ENCODE assay signal across 9 mouse cellular contexts in the genomic region with DNA sequence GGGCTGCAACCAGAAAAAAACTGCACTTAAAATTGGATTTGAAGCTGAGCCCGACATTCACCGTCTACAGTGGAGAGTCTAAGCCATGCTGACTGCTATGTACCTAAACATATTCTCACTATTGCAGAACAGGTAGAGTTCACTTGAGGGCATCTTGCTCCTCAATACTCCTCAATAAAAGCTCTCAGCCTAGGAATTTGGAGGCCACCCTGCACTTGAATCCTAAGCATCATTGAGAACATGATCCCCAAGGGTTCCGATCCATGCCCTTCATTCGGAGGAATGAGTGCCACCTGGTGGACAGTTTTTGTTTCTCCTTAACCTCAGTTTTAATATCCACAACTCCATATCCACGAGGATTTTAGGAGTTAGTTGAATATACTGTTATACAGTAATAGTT. TPM values are rescaled to one million over a fixed set of nuclear protein-coding genes. Genes with fewer than 3 reads are reported as not detected.
A peak's percentile ranks its signal among the peaks of the same experiment; 100 is the strongest.
DNase-seq lines count a peak whose midpoint lies in the region; ATAC-seq and TF ChIP-seq lines count a peak whose summit lies in the region.
"Had no signal": no experiment of that assay in that cellular context is flagged by ENCODE, and none has a peak within 500 bp of the region (broad histone marks: within the 10 kb centered on the region; RNA-seq: fewer than 3 reads in every experiment).

No protein-coding gene starts in this region.

- no peaks in the 10 kb centered on the region for H3K79me2 ChIP-seq in CH12.LX (replicated peaks; ENCODE audit: control insufficient read depth, extremely low read depth, insufficient read depth, poor library complexity, severe bottlenecking)

- H3K4me2 ChIP-seq in heart, embryonic 11.5 days = no peak overlapping the region
- H3K4me2 ChIP-seq in CH12.LX (ENCODE audit: insufficient read depth, low read depth, poor library complexity, severe bottlenecking) = no peak overlapping the region
- H3K4me2 ChIP-seq in forebrain, postnatal 0 days (ENCODE audit: low read depth) = no peak overlapping the region
- no peak overlapping the region for H3K4me2 ChIP-seq in midbrain, embryonic 12.5 days (replicated peaks)
- H3K4me2 ChIP-seq: limb, embryonic 13.5 days had no signal

- no peak overlapping the region for H3K4me3 ChIP-seq in heart, embryonic 11.5 days (ENCODE audit: low read depth, low read length)
- H3K4me3 ChIP-seq in CH12.LX (replicated peaks in 1 of 3; ENCODE audit: low read depth in 2 of 3, low read length in 2 of 3, poor library complexity in 1 of 3) = no peak overlapping the region
- H3K4me3 ChIP-seq in forebrain, postnatal 0 days (ENCODE audit: low read depth, low read length) = no peak overlapping the region
- H3K4me3 ChIP-seq in midbrain, embryonic 12.5 days = no peak overlapping the region
- H3K4me3 ChIP-seq: limb, embryonic 13.5 days had no signal

- TF ChIP-seq POLR2A in CH12.LX (IDR thresholded peaks at IDR 0.05; ENCODE audit: low read depth, low read length) = no peak

- no peak overlapping the region for H3K9ac ChIP-seq in heart, embryonic 11.5 days (ENCODE audit: low read depth, low read length)
- H3K9ac ChIP-seq in CH12.LX (ENCODE audit: insufficient read depth, low read depth) = no peak overlapping the region
- H3K9ac ChIP-seq in forebrain, postnatal 0 days = no peak overlapping the region
- no peak overlapping the region for H3K9ac ChIP-seq in midbrain, embryonic 12.5 days (replicated peaks)
- H3K9ac ChIP-seq: limb, embryonic 13.5 days had no signal

- 43% methylated on average over 5 of the region's 5 CpGs for WGBS in heart, embryonic 11.5 days (ENCODE audit: insufficient replicate concordance)
- WGBS in forebrain, postnatal 0 days = 42% methylated on average over 5 of the region's 5 CpGs
- WGBS in midbrain, embryonic 12.5 days = 46% methylated on average over 5 of the region's 5 CpGs

- dilution Hi-C loops in CH12.LX (cut with MboI; ENCODE audit: extremely low pct_ligation_motif_present, extremely low pct_unique_long_range_greater_than_20kb, low sequenced_read_pairs) = no loop called here

- no peak for TF ChIP-seq EP300 in CH12.LX (IDR thresholded peaks at IDR 0.05; ENCODE audit: low read length)

- H3K4me1 ChIP-seq in heart, embryonic 11.5 days (ENCODE audit: control insufficient read depth, insufficient read depth, low read length) = no peaks in the 10 kb centered on the region
- H3K4me1 ChIP-seq in CH12.LX (ENCODE audit: control insufficient read depth in 1 of 2, insufficient read depth in 2 of 2) = no peaks in the 10 kb centered on the region
- H3K4me1 ChIP-seq in forebrain, postnatal 0 days (ENCODE audit: insufficient read depth) = no peaks in the 10 kb centered on the region
- no peaks in the 10 kb centered on the region for H3K4me1 ChIP-seq in midbrain, embryonic 12.5 days
- H3K4me1 ChIP-seq: limb, embryonic 13.5 days had no signal

- peak; percentile 38 for DNase-seq in heart, adult 8-10 months (ENCODE audit: low spot score)
- peak; percentile 59 for DNase-seq in CH12.LX (ENCODE audit: extremely low read depth)
- DNase-seq in brain, embryonic 18.5 days (ENCODE audit: low read depth, low spot score) = peak; percentile 18
- peak; percentile 79 for DNase-seq in forebrain, postnatal 0 days
- peak; percentile 24 for DNase-seq in layer of hippocampus, adult 9-10 months (ENCODE audit: low spot score)
- no peak for DNase-seq in c-Kit-positive CD71-positive TER-119-positive erythroid progenitor cells, embryonic 14.5 days (ENCODE audit: low spot score)

- H3K27ac ChIP-seq in heart, embryonic 11.5 days (ENCODE audit: low read depth, low read length) = no peak overlapping the region
- H3K27ac ChIP-seq in CH12.LX (ENCODE audit: insufficient read depth, low read depth) = no peak overlapping the region
- H3K27ac ChIP-seq in forebrain, postnatal 0 days (ENCODE audit: low read depth, low read length) = no peak overlapping the region
- no peak overlapping the region for H3K27ac ChIP-seq in midbrain, embryonic 12.5 days (replicated peaks)
- H3K27ac ChIP-seq: limb, embryonic 13.5 days had no signal

- peak; percentile 34 to 81; a peak in 2 of 4 replicates for TF ChIP-seq CTCF in CH12.LX (conservative IDR thresholded peaks at IDR 0.05 in 1 of 2, IDR thresholded peaks at IDR 0.05 in 1 of 2; ENCODE audit: low read depth in 2 of 2, low read length in 2 of 2)
- peak; percentile 77 for TF ChIP-seq CTCF in forebrain, postnatal 0 days (IDR thresholded peaks at IDR 0.05; ENCODE audit: low read depth)

- in situ Hi-C loops in CH12.LX (cut with MboI; ENCODE audit: low pct_ligation_motif_present, low pct_unique_long_range_greater_than_20kb, low sequenced_read_pairs) = loop anchor here (5.0 to 10.0 kb wide), 2 partner anchors 100 to 312 kb away; no protein-coding TSS in a partner anchor

- no peak for ATAC-seq in heart, embryonic 11.5 days (replicated peaks; ENCODE audit: insufficient number of reproducible peaks, low FRiP score, low TSS enrichment)
- ATAC-seq in forebrain, postnatal 0 days = peak; percentile 64
- peak; percentile 38; the same call in 1 of the 2 replicates for ATAC-seq in midbrain, embryonic 12.5 days (ENCODE audit: low FRiP score, low read depth)

- no peaks in the 10 kb centered on the region for H3K36me3 ChIP-seq in heart, embryonic 11.5 days (ENCODE audit: control insufficient read depth, insufficient read depth, low read length)
- H3K36me3 ChIP-seq in CH12.LX (replicated peaks in 1 of 2; ENCODE audit: control insufficient read depth in 1 of 2, insufficient read depth in 1 of 2, low read length in 1 of 2) = no peaks in the 10 kb centered on the region
- H3K36me3 ChIP-seq in forebrain, postnatal 0 days (ENCODE audit: insufficient read depth) = no peaks in the 10 kb centered on the region
- no peaks in the 10 kb centered on the region for H3K36me3 ChIP-seq in midbrain, embryonic 12.5 days
- H3K36me3 ChIP-seq: limb, embryonic 13.5 days had no signal

- no peaks in the 10 kb centered on the region for H3K9me3 ChIP-seq in heart, embryonic 11.5 days (replicated peaks; ENCODE audit: control insufficient read depth, low read length)
- peaks cover 4% of the 10 kb centered on the region for H3K9me3 ChIP-seq in CH12.LX (replicated peaks; ENCODE audit: low read length)
- no peaks in the 10 kb centered on the region for H3K9me3 ChIP-seq in forebrain, postnatal 0 days (ENCODE audit: low read length)
- H3K9me3 ChIP-seq in midbrain, embryonic 12.5 days = no peaks in the 10 kb centered on the region
- H3K9me3 ChIP-seq: limb, embryonic 13.5 days had no signal

- peak; percentile 87 for TF ChIP-seq RAD21 in CH12.LX (IDR thresholded peaks at IDR 0.05; ENCODE audit: low read depth, low read length)

- no peaks in the 10 kb centered on the region for H3K27me3 ChIP-seq in heart, embryonic 11.5 days (ENCODE audit: control insufficient read depth, insufficient read depth, low read length)
- H3K27me3 ChIP-seq in CH12.LX (replicated peaks) = no peaks in the 10 kb centered on the region
- no peaks in the 10 kb centered on the region for H3K27me3 ChIP-seq in forebrain, postnatal 0 days (ENCODE audit: insufficient read depth, low read length)
- no peaks in the 10 kb centered on the region for H3K27me3 ChIP-seq in midbrain, embryonic 12.5 days

TF ChIP-seq in CH12.LX, 34 proteins besides CTCF, POLR2A, EP300 and RAD21:
- no peak for TF ChIP-seq HCFC1 (IDR thresholded peaks at IDR 0.05; ENCODE audit: low read depth, low read length)
- TF ChIP-seq JUND (conservative IDR thresholded peaks at IDR 0.05; ENCODE audit: low read depth, low read length) = no peak
- TF ChIP-seq ZC3H11A (IDR thresholded peaks at IDR 0.05; ENCODE audit: low read depth, low read length) = peak; percentile 72; the same call in 1 of the 2 replicates
- no peak for TF ChIP-seq E2F4 (IDR thresholded peaks at IDR 0.05; ENCODE audit: insufficient replicate concordance, low read depth, low read length)
- no peak for TF ChIP-seq MAFK (IDR thresholded peaks at IDR 0.05; ENCODE audit: insufficient replicate concordance, low read length)
- no peak for TF ChIP-seq MXI1 (IDR thresholded peaks at IDR 0.05; ENCODE audit: low read depth, low read length)
- TF ChIP-seq CHD2 (IDR thresholded peaks at IDR 0.05; ENCODE audit: low read length) = no peak
- TF ChIP-seq ELF1 (IDR thresholded peaks at IDR 0.05; ENCODE audit: low read depth, low read length) = no peak
- TF ChIP-seq SMC3 (IDR thresholded peaks at IDR 0.05; ENCODE audit: low read depth, low read length) = peak; percentile 87
- TF ChIP-seq MAZ (IDR thresholded peaks at IDR 0.05; ENCODE audit: low read depth, low read length) = no peak
- TF ChIP-seq GABPA (IDR thresholded peaks at IDR 0.05; ENCODE audit: insufficient replicate concordance, low read depth, low read length) = no peak

RNA-seq across cellular contexts. Expression of gene Myo1b, which starts 28.9 kb away (rescaled TPM):
- 10 to 100 TPM; 20.4 to 24.5 (median 20.7) TPM for total RNA-seq in heart, adult 8-10 months (2022)
- polyA plus RNA-seq in heart, embryonic 11.5 days (2014; fragmentation: Nextera tagmentation; extraction: Ambion mirVana) = 39.1 and 51.8 TPM in 2 replicates
- total RNA-seq in CH12.LX (2012; rRNA removed) (not detected in 2 replicates), CH12.LX (2014; rRNA removed) (0.07 and 0.47 TPM in 2 replicates)
- 0.07 TPM in 1 of 2 replicates, not detected in the other for polyA plus RNA-seq in CH12.LX (2012; ENCODE audit: insufficient read length, low read depth)
- total RNA-seq in forebrain, postnatal 0 days (2014; rRNA removed) = 44.4 and 53.0 TPM in 2 replicates
- polyA plus RNA-seq in forebrain, postnatal 0 days (2015; fragmentation: Nextera tagmentation; extraction: Ambion mirVana) = 37.0 and 47.4 TPM in 2 replicates
- 111 and 115 TPM in 2 replicates for polyA plus RNA-seq in midbrain, embryonic 12.5 days (2016; fragmentation: Nextera tagmentation; extraction: Ambion mirVana)

RNA-seq across cellular contexts. Expression of gene Stat4, which starts 42.2 kb away (rescaled TPM):
- total RNA-seq in heart, adult 8-10 months (2022) = under 1 TPM in 2 of 4 experiments, not detected in 2; 0.28 to 0.35 TPM
- polyA plus RNA-seq in heart, embryonic 11.5 days (2014; fragmentation: Nextera tagmentation; extraction: Ambion mirVana) = 2.1 and 2.7 TPM in 2 replicates
- 9.1 and 17.5 TPM in 2 replicates for total RNA-seq in CH12.LX (2012; rRNA removed)
- 12.2 and 16.7 TPM in 2 replicates for total RNA-seq in CH12.LX (2014; rRNA removed)
- 10.6 and 11.4 TPM in 2 replicates for polyA plus RNA-seq in CH12.LX (2012; ENCODE audit: insufficient read length, low read depth)
- total RNA-seq in forebrain, postnatal 0 days (2014; rRNA removed) = 0.46 and 0.81 TPM in 2 replicates
- 0.68 and 1.1 TPM in 2 replicates for polyA plus RNA-seq in forebrain, postnatal 0 days (2015; fragmentation: Nextera tagmentation; extraction: Ambion mirVana)
- 2.6 and 3.1 TPM in 2 replicates for polyA plus RNA-seq in midbrain, embryonic 12.5 days (2016; fragmentation: Nextera tagmentation; extraction: Ambion mirVana)

Comparison
In these comparisons a context has a peak if more than half of its experiments do, and no peak if none do; other contexts are left out.
1. RNA of gene Myo1b, which starts 28.9 kb away (polyA plus RNA-seq): 111 to 115 TPM in midbrain, embryonic 12.5 days, 39.1 to 51.8 TPM in heart, embryonic 11.5 days and 37.0 to 47.4 TPM in forebrain, postnatal 0 days; 0.07 TPM in CH12.LX; every median in the first group is over 10 times any median in the second.